Mouse (Mus musculus) erythroblast, embryonic 14.5 days (primary cell): ENCODE data around the gene Gm13539.
"Not testable (repeated sequence)": the region's sequence is repeated elsewhere in the genome, so short reads cannot be mapped to it uniquely, and the experiment has no call there.

ENCODE experiments used
- GATA1 ChIP-seq: IDR thresholded peaks from 2 replicates; pipeline ENCODE4 v1.6.1; 2012; ENCODE audit warnings: low read length, inconsistent platforms, mixed read lengths
- TAL1 ChIP-seq: IDR thresholded peaks from 3 replicates; pipeline ENCODE4 v1.6.1; 2012; ENCODE audit warnings: low read length, inconsistent platforms, mixed read lengths

DNA sequence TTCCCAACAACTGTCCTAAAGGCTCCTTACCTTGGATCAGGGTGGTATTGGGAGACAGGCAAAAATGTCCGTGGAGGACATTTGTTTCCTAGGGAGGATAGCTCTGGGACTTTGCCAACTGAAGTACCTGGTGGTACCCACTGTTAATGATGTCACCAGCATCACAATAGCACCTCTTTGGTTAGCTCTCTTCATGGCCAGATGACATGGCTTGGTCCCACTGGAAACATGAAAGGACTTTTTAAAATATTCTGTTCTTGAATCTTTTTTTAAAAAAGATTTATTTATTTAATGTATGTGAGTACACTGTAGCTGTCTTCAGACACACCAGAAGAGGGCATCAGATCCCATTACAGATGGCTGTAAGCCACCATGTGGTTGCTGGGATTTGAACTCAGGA, 33.7 kb downstream of the Gm13539 start, which contains the start of gene Glt6d1:
- TF ChIP-seq GATA1, TAL1: not testable (repeated sequence)
